Mouse (Mus musculus): Measurements from ENCODE around the gene Jund.

Gene Jund

DNA sequence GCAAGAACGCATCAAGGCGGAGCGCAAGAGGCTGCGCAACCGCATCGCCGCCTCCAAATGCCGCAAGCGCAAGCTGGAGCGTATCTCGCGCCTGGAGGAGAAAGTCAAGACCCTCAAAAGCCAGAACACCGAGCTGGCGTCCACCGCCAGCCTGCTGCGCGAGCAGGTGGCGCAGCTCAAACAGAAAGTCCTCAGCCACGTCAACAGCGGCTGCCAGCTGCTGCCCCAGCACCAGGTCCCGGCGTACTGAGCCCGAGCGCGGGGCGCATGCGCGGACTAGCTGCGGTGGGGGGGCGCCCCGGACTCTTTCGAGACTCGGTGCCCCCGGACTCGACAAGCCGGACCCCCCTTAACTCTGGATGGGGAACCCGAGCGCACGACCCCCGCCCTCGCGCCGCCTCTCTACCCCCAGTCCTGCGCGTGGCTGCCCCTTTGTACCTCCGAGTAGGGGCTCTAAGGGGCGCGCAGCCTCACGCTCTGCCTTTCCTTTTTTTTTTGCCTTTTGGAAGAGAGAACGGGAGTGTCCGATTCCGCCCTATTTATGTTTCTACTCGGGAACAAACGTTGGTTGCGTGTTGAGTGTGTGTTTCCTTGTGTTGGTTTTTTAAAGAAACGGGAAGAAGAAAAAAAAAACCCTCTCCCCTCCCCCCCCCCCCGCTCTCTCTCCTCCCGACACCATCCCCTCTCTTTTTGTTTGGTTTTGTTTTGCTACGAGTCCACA is 1.2 kb downstream of the Jund start:
- WGBS, result under 1% methylated on average over 59 of the region's 59 CpGs

DNA sequence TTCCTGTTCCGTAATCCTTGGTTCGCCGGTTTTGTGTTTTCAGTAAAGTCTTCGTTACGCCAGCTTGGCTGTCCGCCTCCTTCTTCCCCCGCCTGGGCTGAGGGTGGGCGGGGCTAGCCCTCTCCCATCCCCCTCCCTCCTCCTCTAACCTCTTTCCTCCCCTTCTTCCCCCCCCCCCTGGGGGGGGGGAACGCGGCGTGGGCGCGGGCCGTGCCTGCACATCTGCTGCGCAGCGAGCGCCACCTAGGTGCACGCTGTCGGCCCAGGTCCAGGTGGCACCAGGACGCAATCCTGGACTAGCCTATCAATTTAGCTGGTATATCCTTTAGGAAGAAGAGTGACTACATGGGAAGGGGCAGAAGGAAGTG is 1.8 kb downstream of the Jund start:
- 1% methylated on average over 20 of the region's 20 CpGs for WGBS

- 41% methylated on average over 10 of the region's 10 CpGs for WGBS
Observed at GRCm38 (mm10) chr8:70701048-70701981, 2.6 kb downstream of the Jund start.

DNA sequence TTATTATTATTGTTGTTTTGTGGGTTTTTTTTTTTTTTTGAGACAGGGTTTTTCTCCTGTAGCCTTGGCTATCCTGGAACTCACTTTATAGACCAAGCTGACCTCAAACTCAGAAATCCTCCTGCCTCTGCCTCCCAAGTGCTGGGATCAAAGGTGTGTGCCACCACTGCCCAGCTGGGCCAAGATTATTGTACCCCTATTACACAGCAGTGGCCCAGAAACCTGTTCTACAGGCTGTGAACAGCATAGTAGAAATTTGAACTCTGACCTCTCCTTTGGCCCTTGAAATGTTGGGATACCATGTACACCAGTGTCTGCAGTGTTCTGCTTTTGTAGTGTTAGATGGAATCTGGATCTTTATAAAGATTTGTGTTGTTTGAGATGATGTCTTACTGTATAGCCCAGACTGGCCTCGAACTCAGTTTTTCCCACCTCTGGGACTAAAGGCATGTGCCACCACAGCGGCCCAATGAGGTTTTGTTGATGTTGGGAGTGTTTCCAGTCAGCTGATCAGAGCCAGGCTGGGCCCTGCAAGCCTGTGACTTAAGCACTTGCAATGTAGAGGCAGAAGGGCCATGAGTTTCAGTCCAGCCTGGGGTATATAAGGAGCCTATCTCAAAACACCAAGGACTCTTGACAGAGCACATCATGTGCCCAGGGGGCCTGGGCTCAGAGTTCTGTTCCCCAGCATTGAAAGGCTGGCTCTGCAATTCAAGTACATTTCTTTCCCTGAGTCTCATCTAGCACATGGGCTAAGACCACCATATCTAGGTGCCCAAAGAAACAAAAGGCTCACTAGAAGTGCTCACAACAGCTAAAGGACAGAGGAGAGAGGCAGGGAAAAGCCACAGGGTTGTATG is 3.5 kb downstream of the Jund start:
- WGBS, result 72% methylated on average over 2 of the region's 2 CpGs

- WGBS, result 60% methylated on average over 3 of the region's 3 CpGs
Observed at GRCm38 (mm10) chr8:70702842-70703182, 4.1 kb downstream of the Jund start.

DNA sequence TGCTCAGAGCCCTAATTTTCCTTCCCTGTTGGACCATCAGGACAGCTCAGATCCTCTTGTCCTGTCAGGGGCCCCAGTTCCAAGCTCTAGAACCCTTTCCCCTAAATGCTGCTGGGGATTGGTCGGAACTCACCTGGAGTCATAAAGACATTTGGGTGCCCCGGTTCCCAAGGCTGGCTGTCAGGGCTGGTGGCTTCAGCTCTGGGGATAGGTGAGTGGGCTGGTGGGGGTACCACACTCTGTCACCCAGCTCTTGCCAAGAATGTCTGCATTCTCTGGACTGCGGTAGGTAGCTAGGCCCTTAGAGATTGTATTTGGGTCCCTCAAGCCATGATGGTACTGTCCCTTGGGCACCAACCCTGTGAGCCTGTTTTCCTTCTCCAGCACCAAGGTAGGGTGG is 4.5 kb downstream of the Jund start, which contains the start of gene Iqcn:
Iqcn (plus strand) TSS at position 171 of the 400 bp plus-strand sequence.
- 91% methylated on average over 3 of the region's 3 CpGs for whole genome bisulfite sequencing

- WGBS, result 89% methylated on average over 14 of the region's 14 CpGs
Observed at GRCm38 (mm10) chr8:70708281-70708680, 9.5 kb downstream of the Jund start.

GRCm38 (mm10) chr8:70709794-70710193 is 11.0 kb downstream of the Jund start:
- WGBS, result 94% methylated on average over 9 of the region's 9 CpGs

- 93% methylated on average over 1 of the region's 1 CpGs for WGBS
Observed at GRCm38 (mm10) chr8:70710296-70710695, 11.5 kb downstream of the Jund start.

- 93% methylated on average over 11 of the region's 11 CpGs for WGBS
Observed at GRCm38 (mm10) chr8:70711041-70711440, 12.3 kb downstream of the Jund start.

DNA sequence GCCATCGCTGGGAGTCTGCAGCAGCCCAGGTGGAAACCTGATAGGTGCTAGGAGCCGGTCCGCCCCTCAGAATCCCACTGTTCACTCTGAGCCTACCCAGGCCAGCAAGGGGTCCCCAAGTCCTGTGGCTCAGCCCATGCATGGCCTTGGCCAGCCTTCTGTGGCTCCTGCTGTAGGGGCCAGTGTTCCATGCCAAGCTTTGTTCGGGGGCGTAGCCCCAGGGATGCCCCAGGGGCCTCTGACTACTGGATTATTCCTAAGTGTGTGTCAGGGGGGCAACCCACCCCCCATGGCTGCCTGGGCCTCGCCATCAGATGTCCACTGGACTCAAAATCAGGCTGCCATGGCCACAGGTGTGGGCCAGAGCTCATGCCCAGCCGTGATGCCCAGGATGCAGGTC is 15.2 kb downstream of the Jund start:
- WGBS, result 86% methylated on average over 7 of the region's 7 CpGs

DNA sequence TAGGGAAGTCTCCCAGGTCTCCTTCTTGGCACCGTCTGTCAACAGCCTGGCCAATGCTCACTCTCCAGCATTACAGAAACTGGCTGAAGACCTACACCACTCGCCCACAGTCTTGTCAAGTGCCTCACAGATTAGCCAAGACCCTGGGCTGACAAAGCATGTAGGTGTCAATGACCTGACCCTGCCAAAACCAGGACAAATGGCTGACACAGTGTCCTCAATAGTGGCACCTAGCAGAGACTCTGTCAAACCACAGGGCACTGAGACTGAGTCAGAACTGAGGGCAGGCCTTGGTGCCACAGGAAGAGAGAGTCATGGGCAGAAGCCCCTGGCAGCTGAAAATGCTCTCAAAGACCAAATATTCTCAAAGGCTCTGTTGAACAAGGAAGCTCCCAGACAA is 16.3 kb downstream of the Jund start:
- 87% methylated on average over 2 of the region's 2 CpGs for WGBS

DNA sequence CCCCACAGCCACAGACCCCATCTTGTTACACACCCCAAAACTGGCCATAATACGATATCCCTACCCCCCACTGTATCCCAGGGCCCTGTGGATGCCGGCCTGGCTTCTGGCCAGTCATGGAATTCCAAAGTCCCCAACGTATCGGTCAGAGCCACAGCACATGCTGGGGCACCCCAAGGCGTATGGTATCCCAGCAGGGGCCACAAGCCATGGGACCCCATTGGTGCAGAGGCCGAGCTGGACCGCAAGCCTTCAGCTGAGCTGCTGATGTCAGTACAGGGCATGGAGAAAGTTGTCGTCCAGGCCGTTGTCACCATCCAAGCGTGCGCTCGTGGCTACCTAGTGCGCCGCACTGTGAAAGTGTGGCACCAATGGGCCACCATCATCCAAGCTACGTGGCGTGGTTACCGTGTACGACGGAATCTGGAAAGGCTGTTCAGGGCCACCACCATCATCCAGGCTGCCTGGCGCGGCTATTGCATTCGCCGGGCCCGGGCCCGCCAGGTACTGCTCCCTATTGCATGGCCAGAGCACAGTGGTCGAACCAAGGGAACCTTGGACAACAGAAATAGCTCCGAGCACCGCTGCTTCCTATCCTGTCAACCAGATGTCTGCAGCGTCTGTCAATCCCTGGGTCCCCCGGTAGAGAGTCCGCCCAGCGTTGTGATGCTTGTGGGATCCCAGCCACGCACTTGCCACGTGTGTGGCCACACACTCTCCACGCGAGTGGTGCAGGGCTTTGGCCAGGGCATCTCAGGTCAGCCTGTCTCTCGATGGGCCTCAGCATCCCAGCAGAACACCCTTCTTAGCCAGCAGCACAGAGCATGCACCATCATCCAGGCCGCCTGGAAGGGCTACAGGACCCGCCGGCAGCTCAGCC is 18.0 kb downstream of the Jund start:
- 88% methylated on average over 40 of the region's 40 CpGs for WGBS

GRCm38 (mm10) chr8:70718297-70718696 is 19.5 kb downstream of the Jund start, which contains the start of gene Gm3336:
Gene Gm3336, plus strand, starts transcription at chr8:70718543.
- 6% methylated on average over 19 of the region's 19 CpGs for WGBS

DNA sequence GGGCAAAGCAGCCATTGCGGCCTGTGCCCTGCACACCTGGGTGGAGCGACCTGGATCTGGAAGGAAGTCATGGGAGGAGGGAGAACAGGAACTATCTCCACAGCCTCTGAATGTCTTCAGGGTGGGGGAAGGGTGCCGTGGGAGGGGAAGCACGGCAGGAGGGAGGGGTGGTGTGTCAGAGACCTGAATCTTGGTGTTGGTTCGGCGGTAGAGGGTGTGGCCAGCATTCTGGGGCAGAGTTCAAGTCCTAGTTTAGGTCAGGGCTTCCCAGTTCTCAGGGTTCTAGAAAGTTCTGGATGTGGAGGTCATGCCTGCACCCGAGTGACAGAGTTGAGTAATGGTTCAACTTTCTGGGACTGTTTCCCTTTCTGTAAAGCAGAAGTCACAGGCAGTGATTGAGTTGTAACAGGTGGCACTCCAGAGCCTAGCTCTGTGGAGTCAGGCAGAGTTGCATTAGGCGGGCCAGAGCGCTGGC is 21.1 kb downstream of the Jund start:
- 65% methylated on average over 9 of the region's 9 CpGs for WGBS

- WGBS, result 4% methylated on average over 3 of the region's 3 CpGs
Observed at GRCm38 (mm10) chr8:70720739-70721138, 22.0 kb downstream of the Jund start.

DNA sequence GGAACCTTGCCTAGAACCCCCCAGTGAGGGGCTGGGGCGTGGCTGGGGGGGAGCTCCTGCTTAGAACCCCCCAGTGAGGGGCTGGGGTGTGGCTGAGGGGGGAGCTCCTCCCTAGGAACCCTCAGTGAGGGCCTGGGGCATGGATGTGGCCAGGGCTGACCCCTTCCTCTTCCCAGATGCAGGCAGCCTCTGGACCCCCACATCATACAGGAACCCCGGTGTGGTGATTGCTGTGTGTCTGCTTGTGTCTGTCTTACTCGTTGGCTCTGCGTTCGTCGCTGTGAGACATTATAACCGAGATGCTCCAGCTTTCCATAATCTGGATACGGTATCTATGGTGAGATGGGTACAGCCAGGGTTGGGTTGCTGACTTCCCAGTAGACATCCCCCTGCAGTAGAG is 22.9 kb downstream of the Jund start:
- 84% methylated on average over 8 of the region's 8 CpGs for WGBS

DNA sequence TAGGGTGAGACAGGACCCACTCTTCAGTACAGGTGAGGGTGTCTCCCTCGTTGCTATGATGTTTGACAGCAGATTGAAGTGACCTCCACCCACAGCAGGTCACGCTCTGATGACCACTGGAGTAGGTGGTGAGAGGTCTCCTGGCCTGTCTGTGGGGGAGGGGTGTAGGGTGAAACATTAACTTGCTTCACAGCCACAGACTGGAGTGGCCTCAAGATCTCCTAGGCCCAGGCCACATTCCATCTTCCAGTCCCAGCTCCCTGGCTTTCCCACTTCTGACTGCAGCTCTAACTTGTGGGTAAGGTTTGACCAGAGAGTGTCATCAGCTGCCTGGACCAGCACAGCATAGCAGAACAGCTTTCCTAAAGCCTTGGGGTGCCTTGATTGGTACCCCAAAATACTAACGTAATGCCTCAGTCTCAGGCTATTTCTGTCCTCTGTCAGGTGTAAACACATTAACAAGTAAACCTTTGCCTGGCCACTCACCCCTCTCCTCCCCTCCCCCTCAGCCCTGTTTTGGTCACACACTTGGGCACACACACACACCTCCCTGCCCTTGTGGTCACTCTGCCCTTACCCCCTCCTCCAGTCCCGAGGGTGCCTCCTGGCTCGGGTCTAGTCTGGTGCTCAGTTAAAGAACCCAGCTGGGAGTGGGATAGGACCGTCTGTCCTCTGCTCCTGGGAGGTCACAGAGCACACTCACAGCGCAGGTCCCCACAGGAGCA is 24.9 kb downstream of the Jund start, which contains the start of gene Pde4c:
Pde4c (plus strand) TSS at position 235 of the 725 bp plus-strand sequence.
- 88% methylated on average over 7 of the region's 7 CpGs for WGBS

DNA sequence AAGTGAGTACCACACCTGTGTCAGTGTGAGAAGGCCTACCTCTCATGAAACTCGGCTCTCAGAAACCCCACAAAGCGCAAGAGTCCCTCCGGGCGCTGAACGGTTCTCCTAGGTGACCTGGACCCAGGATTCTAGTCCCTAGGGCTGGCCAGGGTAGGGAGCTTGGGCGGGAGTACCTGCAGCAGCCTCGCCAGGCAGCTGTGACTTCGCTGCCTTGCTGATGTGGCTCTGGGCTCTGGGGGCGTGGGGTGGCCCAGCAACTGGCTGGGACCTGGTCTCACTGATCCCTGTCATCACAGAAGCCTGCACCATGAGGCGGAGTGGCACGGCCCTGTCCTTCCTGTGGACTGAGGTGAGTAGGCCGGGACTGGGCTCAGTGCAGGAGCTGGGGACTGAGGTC is 25.5 kb downstream of the Jund start:
- WGBS, result 87% methylated on average over 12 of the region's 12 CpGs

All from cerebral cortex, adult 2 months (tissue).